Mouse (Mus musculus) limb, embryonic 10.5 days (tissue): ENCODE measurements at regions not wholly inside any gene's neighbourhood (a gene's known extent, or its start where the extent isn't known, plus 50 kb on each side); places are given as distances from the start of the nearest gene placed in this dataset.

Source experiments
- DNase-seq: peaks from one replicate; pipeline ENCODE4 v3.0.0-alpha.2; 2017; ENCODE audit warnings: low spot score
- H3K27ac ChIP-seq: fragments of 300-500 bp; sonication (generic); 2 replicates; pipeline ENCODE4 v1.5.1; 2016; ENCODE audit warnings: mild to moderate bottlenecking
- H3K27me3 ChIP-seq: fragments of 300-500 bp; sonication (generic); 2 replicates; pipeline ENCODE4 v1.6.1; 2016; ENCODE audit warnings: low read depth, mild to moderate bottlenecking; ENCODE audit not compliant: poor library complexity, severe bottlenecking
- H3K36me3 ChIP-seq: fragments of 300-500 bp; sonication (generic); 2 replicates; pipeline ENCODE4 v1.6.1; 2016; ENCODE audit warnings: mild to moderate bottlenecking, moderate library complexity
- H3K4me1 ChIP-seq: fragments of 300-500 bp; sonication (generic); 2 replicates; pipeline ENCODE4 v1.6.1; 2016
- H3K4me3 ChIP-seq: fragments of 300-500 bp; sonication (generic); 2 replicates; pipeline ENCODE4 v1.5.1; 2016; ENCODE audit warnings: mild to moderate bottlenecking, moderate library complexity
- H3K9me3 ChIP-seq: fragments of 300-500 bp; sonication (generic); replicated peaks from 2 replicates; pipeline ENCODE4 v1.6.1; 2016; ENCODE audit warnings: mild to moderate bottlenecking
- WGBS: fragments of 180-500 bp; shearing (Covaris S2); methylation state at CpG from one replicate; pipeline ENCODE4 v1.1.7; 2016; 5-methylcytosine and 5-hydroxymethylcytosine counted together

DNA sequence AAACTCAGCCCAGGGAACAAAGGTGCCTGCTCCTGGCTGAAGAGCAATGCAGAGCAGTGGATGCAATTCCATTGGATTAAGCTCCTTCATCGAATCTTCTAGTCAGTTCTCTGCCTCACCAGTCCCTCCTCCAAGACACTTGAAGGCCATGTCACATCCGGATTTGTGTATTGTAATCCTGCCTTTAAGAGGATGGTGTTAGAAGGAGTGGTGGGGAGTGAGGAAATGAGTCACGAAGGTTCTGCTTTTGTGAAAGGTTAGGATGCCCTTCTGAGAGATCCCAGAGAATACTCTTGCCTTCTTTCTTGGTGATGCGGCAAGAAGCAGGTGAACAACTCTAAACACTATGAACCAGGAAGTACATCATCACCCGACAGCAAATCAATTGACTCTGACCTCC is 636.4 kb upstream of the Sall1 start:
- 83% methylated on average over 5 of the region's 5 CpGs for WGBS
- Histone ChIP-seq H3K4me1 (peaks cover 37% of the 10 kb centered on the region), H3K4me3 (no peak overlapping the region), H3K27ac (no peak overlapping the region), H3K9me3 (no peaks in the 10 kb centered on the region), H3K36me3 (no peaks in the 10 kb centered on the region), H3K27me3 (0 out of 2 replicates have a peak, but pooled peaks cover 5% of the 10 kb centered on the region)
- DNase-seq, result no peak

DNA sequence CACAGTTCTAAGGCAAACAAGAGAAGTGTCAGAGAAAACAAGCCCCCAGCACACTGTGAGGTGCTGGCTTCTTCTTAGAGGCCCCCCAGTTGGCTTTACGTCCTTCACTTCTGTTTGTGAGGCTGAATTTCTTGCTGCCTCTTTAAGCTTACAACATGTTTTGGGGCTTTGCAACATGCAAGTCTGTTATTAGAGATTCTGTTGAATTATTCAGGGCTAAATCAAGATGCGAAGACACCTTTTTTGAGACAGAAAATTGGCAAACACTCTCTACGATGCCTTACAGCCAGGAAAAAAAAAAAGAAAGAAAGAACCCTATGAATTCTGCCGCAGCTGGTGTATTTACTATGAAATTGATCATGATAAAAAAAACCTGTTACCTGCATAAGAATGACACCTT is 635.6 kb upstream of the Sall1 start:
- Histone ChIP-seq H3K36me3 (no peaks in the 10 kb centered on the region), H3K27ac (no peak overlapping the region), H3K4me1 (peaks cover 38% of the 10 kb centered on the region), H3K9me3 (no peaks in the 10 kb centered on the region), H3K4me3 (no peak overlapping the region), H3K27me3 (0 out of 2 replicates have a peak, but pooled peaks cover 5% of the 10 kb centered on the region)
- DNase-seq, result no peak
- 91% methylated on average over 4 of the region's 4 CpGs for WGBS

DNA sequence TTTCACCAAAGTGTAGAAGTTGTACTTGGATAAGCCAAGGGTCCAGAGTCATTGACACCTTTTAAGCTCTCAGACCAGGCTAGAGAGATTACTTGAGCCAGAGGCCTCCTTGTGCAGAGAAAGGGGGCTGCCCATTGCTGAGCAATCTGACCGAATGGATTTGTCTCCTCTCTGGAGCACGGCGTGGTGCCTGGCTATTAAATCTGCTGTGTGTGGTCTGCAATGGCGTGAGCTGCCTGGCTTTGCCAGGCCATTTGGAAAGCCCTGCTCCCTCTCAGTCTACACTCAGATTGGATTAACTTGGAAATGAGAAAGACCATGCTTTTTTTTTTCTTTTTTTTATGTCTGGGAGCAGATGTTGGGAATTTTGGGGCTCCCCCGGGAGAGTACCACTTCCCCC is 633.3 kb upstream of the Sall1 start:
- Histone ChIP-seq H3K36me3 (no peaks in the 10 kb centered on the region), H3K27me3 (0 out of 2 replicates have a peak, but pooled peaks cover 5% of the 10 kb centered on the region), H3K9me3 (no peaks in the 10 kb centered on the region), H3K4me3 (no peak overlapping the region), H3K27ac (peak overlapping the region; percentile 58), H3K4me1 (peaks cover 21% of the 10 kb centered on the region)
- DNase-seq, result peak; percentile 51
- WGBS, result 43% methylated on average over 5 of the region's 5 CpGs

DNA sequence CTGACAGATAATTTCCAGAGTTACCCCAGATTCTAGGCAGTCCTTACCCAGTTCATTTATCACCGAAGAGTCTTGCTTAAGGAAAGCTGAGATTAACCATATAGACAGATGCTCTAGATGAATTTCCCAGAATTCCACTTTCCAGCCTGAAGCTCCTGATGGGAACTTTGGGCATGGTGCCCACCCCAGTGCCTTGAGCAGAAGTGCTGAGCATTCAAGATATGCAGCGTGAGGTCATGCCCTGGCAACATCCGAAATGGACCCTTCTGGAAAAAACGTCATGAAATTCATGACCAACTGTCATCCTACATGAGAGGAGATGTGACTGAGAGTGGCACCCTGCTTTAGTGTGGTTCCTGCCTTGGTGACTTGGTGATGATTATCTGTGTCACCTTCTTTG is 629.9 kb upstream of the Sall1 start:
- Histone ChIP-seq H3K36me3 (no peaks in the 10 kb centered on the region), H3K4me3 (no peak overlapping the region), H3K27me3 (no peaks in the 10 kb centered on the region), H3K27ac (no peak overlapping the region), H3K9me3 (no peaks in the 10 kb centered on the region), H3K4me1 (peaks cover 20% of the 10 kb centered on the region)
- DNase-seq, result no peak
- WGBS, result 89% methylated on average over 4 of the region's 4 CpGs

DNA sequence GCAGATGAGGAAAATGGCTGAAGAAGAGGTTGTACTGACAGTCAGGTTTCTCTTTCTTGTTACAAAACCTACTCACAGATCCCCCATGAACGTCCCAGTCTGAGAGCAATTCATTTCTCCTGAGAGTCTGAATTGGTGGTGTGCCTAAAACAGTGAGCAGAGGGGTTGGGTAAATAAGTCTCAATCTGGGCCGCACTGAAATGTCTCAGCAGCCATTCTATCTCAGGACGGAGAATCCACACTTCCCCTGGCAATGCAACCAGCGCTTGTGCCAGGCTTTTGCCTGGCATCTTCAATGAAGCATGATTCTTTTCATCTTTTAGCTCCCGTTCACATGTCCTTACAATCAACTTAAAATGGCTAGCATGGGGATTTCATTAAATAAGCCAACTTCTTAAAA is 628.7 kb upstream of the Sall1 start:
- no peak for DNase-seq
- Histone ChIP-seq H3K27ac (no peak overlapping the region), H3K36me3 (no peaks in the 10 kb centered on the region), H3K9me3 (no peaks in the 10 kb centered on the region), H3K4me3 (no peak overlapping the region), H3K27me3 (0 out of 2 replicates have a peak, but pooled peaks cover 3% of the 10 kb centered on the region), H3K4me1 (peaks cover 19% of the 10 kb centered on the region)
- 85% methylated on average over 5 of the region's 5 CpGs for whole genome bisulfite sequencing

DNA sequence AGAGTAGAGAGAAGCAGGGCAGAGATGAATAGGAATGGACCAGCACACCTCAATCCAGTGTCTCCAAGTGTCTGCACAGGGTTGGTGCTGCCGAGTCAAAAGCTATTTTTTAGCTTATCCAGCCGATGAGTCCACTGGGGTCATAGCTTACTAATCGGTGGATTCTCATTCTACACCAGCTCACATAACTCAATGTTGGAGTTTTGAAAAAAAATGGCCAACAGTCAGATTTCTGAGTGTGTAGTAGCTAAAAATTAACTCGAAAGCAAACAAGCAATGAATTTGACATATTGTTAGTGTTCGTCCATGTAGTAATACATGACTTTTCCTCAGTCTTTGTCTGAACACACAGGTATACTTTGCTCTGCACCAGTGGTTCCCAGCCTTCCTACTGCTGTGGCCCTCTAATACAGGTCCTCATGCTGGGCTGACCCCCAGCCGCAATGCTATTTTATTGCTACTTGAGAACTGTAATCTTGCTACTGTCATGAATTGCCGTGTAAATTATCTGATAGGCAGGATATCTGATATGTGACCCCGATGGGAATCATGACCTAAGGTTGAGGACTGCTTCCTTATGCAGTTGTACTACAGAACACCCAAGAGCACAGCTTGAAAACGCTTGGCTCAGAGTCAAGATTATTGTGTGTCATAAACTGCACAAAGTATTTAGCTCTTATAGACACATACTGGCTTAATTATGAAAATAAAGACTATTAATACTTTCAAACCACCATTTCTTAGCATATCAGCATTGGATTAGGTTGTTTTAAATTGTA is 621.1 kb upstream of the Sall1 start:
- 0 out of 2 replicates have a peak overlapping the region, but pooled peaks have one; percentile 5 for H3K27ac ChIP-seq
- peaks cover 13% of the 10 kb centered on the region for H3K4me1 ChIP-seq
- DNase-seq, result no peak
- no peaks in the 10 kb centered on the region for H3K9me3 ChIP-seq
- H3K36me3 ChIP-seq, result no peaks in the 10 kb centered on the region
- H3K27me3 ChIP-seq, result peaks cover 16% of the 10 kb centered on the region
- no peak overlapping the region for H3K4me3 ChIP-seq
- 89% methylated on average over 9 of the region's 9 CpGs for WGBS

DNA sequence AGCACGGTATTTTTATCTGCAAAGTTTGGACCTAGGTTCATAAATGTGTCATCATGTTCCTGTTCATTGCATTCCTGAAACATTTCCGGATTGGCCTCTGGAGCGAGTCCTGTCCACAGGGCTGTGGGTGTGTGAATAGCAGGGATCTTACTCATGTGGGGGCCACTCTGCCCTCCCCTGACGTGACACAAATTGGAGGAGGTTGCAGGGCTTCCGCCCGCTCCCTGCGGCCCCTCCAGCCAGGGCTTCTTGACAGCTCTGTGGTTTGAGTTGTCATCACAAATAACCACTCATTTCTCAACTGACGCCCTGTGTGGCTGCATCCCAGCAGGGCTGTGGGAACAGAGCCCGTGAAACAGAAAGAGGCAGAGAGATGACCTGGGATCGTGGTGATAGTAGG is 619.9 kb upstream of the Sall1 start:
- Histone ChIP-seq H3K27me3 (peaks cover 20% of the 10 kb centered on the region), H3K4me1 (peaks cover 26% of the 10 kb centered on the region), H3K9me3 (no peaks in the 10 kb centered on the region), H3K27ac (0 out of 2 replicates have a peak overlapping the region, but pooled peaks have one; percentile 44), H3K36me3 (no peaks in the 10 kb centered on the region), H3K4me3 (no peak overlapping the region)
- DNase-seq, result no peak
- 46% methylated on average over 10 of the region's 10 CpGs for WGBS

DNA sequence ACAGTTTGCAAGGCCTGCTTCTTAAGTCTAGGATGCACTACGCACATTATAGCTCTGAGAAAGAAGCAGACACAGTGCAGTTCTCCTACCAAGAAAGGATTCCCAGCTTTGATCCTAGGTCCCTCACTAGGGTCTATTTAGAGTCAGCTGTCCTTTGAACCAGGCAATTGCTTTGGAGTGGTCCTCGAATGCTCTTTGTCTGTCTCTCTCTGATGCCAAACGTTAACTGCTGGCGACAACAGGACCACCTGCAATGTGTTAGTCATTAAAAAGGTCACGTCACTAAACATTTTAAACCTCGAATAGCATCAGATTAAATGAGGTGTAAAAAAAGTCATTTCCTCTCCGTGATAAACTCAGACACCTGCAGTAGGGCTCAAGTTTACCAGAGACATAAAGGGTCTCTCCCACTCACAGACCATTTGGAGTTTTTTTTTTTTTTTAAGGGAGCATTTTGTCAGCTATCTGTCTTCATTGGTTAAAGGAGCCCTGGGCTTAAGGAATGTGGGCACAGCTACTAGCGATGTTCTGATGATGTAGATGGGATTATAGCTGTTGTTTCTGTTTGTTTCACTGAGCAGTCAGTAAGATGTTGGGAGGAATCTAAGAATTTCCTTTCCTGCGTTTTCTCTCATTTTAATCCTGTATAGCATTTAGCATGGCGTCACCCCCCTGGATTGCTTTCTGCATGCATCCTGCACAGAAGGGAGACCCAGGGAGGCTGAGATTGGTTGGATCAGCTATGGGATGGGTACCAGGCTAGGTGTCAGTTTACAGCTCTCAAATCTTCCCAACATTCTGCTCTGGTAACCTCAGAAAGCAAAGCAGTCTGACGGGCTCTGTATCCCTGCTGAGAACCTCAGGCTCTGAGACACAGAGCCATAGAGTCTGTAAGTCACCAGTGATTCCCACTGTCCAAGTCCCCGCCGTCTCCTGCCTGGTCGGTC is 615.3 kb upstream of the Sall1 start:
- H3K9me3 ChIP-seq, result no peaks in the 10 kb centered on the region
- H3K4me1 ChIP-seq, result peaks cover 51% of the 10 kb centered on the region
- peaks cover 25% of the 10 kb centered on the region for H3K27me3 ChIP-seq
- 8% methylated on average over 14 of the region's 14 CpGs for WGBS
- H3K4me3 ChIP-seq, result 0 out of 2 replicates have a peak overlapping the region, but pooled peaks have one; percentile 13
- H3K27ac ChIP-seq, result peak overlapping the region; percentile 77
- no peaks in the 10 kb centered on the region for H3K36me3 ChIP-seq
- DNase-seq, result peak; percentile 40

DNA sequence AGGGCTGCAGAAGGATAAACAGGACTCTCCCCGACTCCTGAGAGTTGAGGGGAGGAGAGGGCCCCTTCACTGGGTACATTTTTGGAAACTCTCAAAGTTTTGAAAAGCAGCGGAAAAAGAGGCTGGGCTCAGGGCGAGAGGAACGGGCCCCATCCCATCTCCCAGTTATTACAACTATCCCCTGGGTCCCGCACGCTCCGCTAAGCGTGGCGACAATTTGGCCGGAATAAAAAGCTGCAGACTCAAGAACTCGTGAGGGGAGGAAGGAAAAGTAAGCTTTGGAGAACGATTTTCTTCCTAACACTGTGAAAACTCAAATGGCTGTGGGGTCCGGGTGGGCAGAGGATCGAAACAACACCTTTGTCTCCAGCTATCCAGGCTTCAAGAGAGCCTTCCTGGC is 611.4 kb upstream of the Sall1 start:
- Histone ChIP-seq H3K27me3 (peaks cover 23% of the 10 kb centered on the region), H3K4me3 (no peak overlapping the region)
- 74% methylated on average over 14 of the region's 14 CpGs for WGBS

DNA sequence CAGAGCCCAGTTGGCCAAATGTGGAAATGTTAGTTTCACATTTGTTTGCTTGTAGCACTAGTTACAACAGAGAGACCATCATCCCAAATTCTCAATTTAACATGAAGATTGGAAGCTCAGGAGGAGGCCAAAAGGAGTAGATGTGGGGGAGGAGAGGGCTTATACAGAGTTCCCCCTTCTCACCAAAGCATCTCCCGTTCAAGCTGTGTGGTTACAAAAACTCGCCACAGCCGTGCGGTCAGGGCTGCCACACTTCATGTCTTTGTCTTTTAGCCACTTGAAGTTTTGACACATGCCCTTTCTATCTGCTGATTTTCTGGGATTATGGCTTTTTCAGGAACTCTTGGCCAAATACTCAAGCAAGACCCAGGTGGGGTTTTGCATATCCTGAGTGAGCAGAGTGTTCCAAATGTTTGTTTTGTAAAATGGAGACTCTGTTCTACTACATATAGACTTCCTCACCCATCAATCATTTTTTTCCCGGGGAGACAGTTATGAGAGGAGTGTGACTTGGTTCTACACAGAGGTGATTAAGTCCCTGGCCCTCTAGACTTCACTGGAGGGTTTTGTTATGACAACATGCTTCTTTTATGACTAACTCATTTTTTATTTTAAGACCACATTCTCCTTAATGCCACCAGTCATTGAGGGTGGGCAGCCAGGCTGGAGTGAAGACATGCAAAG is 605.4 kb upstream of the Sall1 start:
- Histone ChIP-seq H3K27ac (no peak overlapping the region), H3K4me1 (no peaks in the 10 kb centered on the region), H3K4me3 (no peak overlapping the region), H3K36me3 (no peaks in the 10 kb centered on the region), H3K9me3 (no peaks in the 10 kb centered on the region), H3K27me3 (0 out of 2 replicates have a peak, but pooled peaks cover 1% of the 10 kb centered on the region)
- DNase-seq, result no peak
- 90% methylated on average over 5 of the region's 5 CpGs for WGBS

More for the DNA sequence above, 611.4 kb upstream of the Sall1 start:
- no peak for DNase-seq
- peak overlapping the region; percentile 82 for H3K27ac ChIP-seq
- H3K36me3 ChIP-seq, result no peaks in the 10 kb centered on the region
- H3K4me1 ChIP-seq, result peaks cover 42% of the 10 kb centered on the region
- H3K9me3 ChIP-seq, result no peaks in the 10 kb centered on the region

DNA sequence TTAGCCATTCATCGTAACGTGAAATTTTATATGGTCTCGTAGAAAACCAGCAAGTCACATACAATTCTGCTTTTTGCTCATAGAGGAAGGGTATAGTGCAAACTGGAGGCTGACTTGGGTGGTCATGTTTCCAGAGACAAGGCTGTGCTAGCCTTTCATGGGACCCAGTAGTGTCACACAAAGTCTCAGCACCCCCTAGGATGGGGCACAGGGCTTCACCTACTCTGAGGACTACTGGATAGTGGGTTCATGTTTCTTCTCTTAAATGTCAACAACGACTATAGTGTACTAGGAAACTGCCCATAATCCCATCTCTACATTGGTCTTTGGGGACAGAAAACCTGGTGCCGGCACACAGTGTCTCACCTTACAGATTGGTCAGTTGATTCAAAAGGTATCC is 603.0 kb upstream of the Sall1 start:
- Histone ChIP-seq H3K27ac (no peak overlapping the region), H3K36me3 (no peaks in the 10 kb centered on the region), H3K9me3 (no peaks in the 10 kb centered on the region), H3K27me3 (no peaks in the 10 kb centered on the region), H3K4me3 (no peak overlapping the region), H3K4me1 (no peaks in the 10 kb centered on the region)
- 91% methylated on average over 5 of the region's 5 CpGs for WGBS
- DNase-seq, result no peak

DNA sequence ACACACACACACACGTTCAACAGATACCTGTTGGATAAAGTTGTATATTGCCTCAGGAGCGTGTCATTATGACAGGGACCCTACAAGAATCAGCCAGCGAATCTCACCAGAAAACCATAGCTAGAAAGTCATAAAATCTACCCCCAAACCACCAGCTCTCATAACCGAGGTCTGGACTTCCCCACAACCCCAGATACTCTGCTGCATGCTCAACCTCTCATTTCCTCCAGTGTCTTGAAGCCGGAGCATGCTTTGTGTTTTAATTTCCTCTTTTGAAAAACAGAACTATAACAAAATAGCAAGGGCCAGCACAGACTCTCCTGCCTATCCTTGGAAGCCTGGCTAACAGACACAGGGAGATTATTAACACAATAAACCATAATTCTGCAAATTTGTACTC is 597.4 kb upstream of the Sall1 start:
- Histone ChIP-seq H3K27ac (no peak overlapping the region), H3K4me1 (no peaks in the 10 kb centered on the region), H3K36me3 (no peaks in the 10 kb centered on the region), H3K27me3 (no peaks in the 10 kb centered on the region), H3K4me3 (no peak overlapping the region), H3K9me3 (no peaks in the 10 kb centered on the region)
- no peak for DNase-seq
- 81% methylated on average over 5 of the region's 5 CpGs for WGBS
